Mouse (Mus musculus) cerebral cortex, adult 2 months (tissue): ENCODE measurements around the gene Txnrd2.

Experiments
- WGBS: fragments of 180-500 bp; shearing (Covaris S2); methylation state at CpG from one replicate; pipeline ENCODE4 v1.1.7; 2018; 5-methylcytosine and 5-hydroxymethylcytosine counted together

Txnrd2 gene

DNA sequence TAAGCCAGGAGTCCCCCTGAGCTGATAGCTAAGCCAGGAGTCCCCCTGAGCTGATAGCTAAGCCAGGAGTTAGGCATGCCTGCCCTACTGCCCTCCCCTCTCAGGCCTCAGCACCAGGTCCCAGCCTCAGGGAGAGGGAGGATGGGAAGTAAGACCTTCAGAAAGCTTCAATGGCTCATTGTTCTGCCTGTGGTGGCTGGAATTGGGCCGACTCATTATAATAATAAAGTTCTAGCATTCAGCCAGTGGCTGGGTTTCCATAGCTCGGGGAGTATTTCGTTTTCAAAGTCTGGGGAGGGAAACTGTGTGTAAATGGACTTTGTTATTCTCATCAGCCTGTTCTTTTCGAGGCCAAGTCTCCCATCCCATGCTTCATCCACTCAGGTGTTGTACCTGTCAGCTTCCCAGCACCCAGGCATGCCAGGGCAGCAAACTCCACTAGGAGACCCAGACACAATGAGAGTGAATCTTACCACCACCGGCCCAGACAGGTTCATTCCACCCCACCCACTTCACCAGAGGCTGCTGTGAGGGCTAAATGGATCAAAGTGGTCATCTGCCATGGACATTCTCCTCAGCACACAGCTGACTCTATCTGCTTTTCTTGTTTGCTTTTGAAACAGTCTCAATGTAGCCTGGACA lies 58.7 kb downstream of the Txnrd2 start:
- WGBS: 50% methylated on average over 5 of the region's 5 CpGs

- 97% methylated on average over 2 of the region's 2 CpGs for WGBS
Measured at GRCm38 (mm10) chr16:18486126-18486525, 59.9 kb downstream of the Txnrd2 start.

- WGBS: 96% methylated on average over 3 of the region's 3 CpGs
Measured at GRCm38 (mm10) chr16:18490281-18490680, 64.1 kb downstream of the Txnrd2 start.

- WGBS: 78% methylated on average over 1 of the region's 1 CpGs
Measured at GRCm38 (mm10) chr16:18490894-18491293, 64.7 kb downstream of the Txnrd2 start.

GRCm38 (mm10) chr16:18497865-18498515 lies 71.8 kb downstream of the Txnrd2 start:
- 4% methylated on average over 6 of the region's 6 CpGs for WGBS

DNA sequence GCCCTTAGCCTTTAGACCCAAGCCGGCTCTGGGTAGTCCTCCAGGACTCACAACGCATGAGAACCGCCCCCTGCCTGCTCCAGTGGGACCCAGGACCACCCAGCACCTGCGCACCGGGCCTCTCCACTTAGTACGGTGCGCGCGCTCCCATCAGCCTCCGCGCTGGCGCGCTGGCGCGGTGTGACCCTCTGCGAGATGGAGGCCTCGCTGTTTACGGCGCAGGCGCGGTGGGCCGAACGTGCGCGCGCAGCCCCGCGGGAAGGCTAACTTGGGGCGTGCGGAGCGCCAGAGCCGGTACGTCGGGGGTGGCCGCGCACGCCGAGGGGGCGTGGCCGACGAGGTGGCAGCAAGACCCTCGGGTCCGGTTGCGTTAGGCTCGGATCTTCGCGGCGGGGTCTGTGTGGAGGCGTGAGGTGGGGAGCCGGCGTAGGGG lies 72.4 kb downstream of the Txnrd2 start, which contains the start of the genes Gnb1l and Rtl10:
Gene Gnb1l, plus strand, starts transcription at position 156 of the 433 bp plus-strand sequence.
Gene Rtl10, plus strand, starts transcription at position 344 of the 433 bp plus-strand sequence.
- under 1% methylated on average over 51 of the region's 51 CpGs for WGBS

DNA sequence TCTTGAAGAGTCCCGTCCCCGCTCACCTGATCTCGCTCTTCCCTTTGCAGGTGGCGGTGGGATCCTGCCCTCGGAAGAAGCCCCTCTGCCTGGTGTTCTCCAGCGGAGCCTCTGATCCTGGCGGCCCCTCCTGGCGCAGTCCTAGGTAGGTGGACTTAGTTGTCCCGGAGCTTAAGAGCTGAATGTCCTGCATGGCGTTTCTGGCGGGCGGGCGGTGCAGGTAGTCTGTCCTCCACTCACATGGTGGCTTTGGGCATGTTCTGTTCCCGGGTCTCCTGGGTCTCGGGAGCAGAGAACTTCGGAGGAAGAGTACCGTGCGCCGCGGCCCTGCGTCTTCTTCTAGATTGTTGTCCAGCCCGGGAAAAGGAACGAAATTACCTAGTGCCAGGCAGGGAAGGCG lies 72.8 kb downstream of the Txnrd2 start:
- 1% methylated on average over 24 of the region's 24 CpGs for WGBS

- 97% methylated on average over 6 of the region's 6 CpGs for WGBS
Measured at GRCm38 (mm10) chr16:18501531-18501930, 75.3 kb downstream of the Txnrd2 start.

DNA sequence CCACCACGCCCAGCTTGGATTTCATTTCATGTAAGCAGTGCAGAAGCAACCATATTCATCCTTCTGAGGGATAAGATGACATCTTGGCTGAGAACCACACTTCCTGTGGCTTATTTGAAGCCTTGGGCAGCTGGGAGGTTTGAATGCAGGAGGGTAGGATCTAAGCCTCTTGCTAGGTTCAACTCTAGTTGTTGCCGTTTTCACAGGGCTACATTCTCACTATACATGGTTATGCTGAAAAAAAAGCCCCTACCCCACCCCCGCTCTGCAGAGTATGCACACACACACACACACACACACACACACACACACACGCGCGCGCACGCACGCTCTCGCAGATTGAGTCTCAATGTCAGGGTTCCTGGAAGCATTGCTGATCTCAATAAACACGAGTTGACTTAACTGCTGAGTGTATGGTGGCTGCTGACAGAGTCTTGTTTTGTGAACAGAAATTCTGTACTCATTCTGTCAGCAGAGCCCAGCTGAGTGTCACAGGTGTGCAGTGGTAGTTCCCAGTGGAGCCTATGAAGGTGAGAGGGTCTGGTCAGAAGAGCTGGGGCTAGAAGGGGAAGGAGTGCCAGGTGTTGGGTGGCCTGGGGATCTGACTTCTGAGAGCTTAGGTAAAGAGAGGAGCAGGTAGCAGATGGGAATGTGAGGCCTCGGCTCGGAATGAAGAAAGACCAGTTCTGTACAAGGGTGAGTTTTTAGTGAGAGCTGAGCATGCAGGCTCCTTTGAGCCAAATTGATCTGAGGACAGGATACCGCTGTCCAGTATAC lies 77.6 kb downstream of the Txnrd2 start:
- 96% methylated on average over 14 of the region's 14 CpGs for WGBS

DNA sequence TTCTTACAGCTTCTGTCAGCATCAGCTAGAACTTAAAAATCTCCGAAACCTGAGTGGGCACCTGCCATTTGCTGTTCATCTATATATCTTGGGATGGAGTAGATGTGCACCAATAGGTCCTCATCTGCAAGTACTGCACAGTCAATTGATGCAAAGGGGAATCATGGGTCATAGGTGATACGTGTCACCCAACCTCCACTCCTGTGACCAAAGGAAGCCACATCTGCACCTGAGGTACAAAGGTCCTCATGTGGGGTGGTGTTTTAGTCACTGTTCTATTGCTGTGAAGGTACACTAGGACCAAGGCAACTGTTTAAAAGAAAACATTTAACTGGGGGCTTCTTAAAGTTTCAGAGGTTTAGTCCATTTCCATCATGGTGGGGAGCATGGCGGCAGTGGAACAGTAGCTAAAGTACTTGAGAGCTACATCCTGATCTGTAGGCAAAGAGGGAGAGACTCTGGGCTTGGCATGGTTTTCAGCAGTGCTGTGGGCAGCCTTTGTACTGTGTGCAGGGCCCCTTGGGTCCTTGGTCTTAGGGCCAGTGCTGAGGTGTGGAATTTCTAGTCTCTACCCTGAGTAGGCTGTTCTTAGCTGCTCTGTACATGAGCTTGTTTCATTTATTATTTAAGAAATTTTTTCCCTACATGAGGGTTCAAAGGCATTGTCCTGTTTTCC lies 80.5 kb downstream of the Txnrd2 start:
- 95% methylated on average over 3 of the region's 3 CpGs for WGBS

- WGBS: 76% methylated on average over 1 of the region's 1 CpGs
Measured at GRCm38 (mm10) chr16:18507200-18507549, 81.0 kb downstream of the Txnrd2 start.

GRCm38 (mm10) chr16:18511741-18512140 lies 85.6 kb downstream of the Txnrd2 start:
- 92% methylated on average over 5 of the region's 5 CpGs for WGBS

- WGBS: 58% methylated on average over 6 of the region's 6 CpGs
Measured at GRCm38 (mm10) chr16:18513508-18513907, 87.3 kb downstream of the Txnrd2 start.

- WGBS: 85% methylated on average over 8 of the region's 8 CpGs
Measured at GRCm38 (mm10) chr16:18523563-18524245, 97.5 kb downstream of the Txnrd2 start.

DNA sequence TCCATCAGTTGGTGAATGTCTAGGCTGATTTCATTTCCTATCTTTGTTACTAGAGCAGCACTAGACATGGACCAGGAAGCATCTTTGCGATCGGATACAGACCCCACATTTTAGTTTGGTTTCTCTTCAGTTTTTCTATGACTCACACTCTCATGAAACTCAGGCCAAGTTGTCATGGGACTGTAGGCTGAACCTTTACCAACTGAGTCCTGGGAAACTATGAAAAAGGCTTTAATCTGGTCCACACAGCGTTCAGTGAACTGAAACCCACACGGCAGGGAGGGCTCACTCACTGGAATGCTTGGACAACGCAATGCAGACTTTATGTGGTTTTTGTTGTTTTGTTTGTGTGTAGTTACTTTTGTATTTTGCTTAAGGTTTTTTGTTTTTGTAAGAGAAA lies 102.5 kb downstream of the Txnrd2 start:
- 82% methylated on average over 5 of the region's 5 CpGs for WGBS
